Mouse (Mus musculus): ENCODE measurements around the gene Olfr15. TPM values are rescaled to one million over a fixed set of nuclear protein-coding genes. Genes with fewer than 3 reads are reported as not detected.

Gene Olfr15
- total RNA-seq, 2 experiments from 2014 or later, result not detected

DNA sequence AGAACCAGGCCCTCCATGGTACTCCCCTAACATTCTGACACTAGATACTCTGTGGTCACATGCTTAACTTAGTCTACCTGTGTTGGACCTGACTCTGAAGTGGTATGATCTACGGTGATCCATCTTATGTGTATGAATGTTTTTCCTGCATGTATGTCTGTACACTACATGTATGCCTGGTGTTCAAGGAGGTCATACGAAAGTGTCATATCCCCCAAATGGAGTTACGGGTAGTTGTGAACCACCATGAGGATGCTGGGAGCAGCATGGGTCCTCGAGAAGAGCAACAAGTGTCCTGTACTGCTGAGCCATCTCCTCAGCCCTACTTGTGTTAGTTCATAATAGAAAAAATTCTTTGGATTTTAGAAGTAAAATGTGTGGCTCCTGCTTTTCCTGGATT, 45.7 kb downstream of the Olfr15 start:
- no peak for DNase-seq

DNA sequence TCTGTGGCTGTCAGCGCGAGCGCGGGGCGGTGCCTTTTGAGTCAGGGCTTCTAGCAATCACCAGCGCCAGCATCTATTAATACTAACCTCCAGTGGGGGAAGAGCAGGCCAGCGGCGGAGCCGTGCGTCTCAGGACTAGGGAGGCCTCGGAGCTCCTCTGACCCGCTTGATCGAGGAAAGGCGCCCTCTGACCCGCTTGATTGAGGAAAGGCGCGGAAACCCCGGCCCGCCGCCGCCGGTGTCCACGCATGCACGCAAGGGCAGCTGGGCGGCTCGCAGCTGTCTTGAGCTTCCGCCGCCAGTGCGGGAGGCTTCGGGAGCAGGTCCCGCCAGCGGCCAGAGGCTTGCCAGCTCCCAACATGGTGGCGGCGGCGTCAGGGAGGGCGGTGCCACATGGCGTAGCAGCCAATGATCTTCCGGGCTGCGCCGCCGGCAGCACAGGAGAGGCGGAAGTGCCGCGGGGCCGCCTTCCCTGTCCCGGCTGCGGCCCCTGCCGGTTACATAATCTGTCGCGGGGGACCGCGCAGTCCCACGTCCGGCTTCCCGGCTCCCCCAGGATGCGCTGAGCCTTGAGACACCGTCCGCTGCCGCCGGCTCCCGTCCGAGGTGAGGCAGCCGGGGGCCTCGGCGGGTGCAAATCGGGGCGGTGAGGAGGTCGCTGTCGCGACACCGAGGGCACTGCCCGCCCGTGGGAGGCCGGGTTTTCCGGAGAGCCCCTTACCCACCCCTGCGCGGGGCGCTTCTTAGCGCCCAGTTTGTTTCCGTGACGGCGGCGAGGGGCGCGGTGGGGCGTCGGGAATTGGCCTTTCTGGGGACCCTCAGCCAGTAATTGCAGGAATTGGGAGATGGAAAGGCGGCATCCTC, 53.8 kb downstream of the Olfr15 start, which contains the start of the genes Zfp597 and Gm20695:
Gene Zfp597, minus strand, starts transcription at position 361 of the 864 bp plus-strand sequence.
Gene Gm20695, plus strand, starts transcription at position 448 of the 864 bp plus-strand sequence.
- peak; percentile 97 for DNase-seq

DNA sequence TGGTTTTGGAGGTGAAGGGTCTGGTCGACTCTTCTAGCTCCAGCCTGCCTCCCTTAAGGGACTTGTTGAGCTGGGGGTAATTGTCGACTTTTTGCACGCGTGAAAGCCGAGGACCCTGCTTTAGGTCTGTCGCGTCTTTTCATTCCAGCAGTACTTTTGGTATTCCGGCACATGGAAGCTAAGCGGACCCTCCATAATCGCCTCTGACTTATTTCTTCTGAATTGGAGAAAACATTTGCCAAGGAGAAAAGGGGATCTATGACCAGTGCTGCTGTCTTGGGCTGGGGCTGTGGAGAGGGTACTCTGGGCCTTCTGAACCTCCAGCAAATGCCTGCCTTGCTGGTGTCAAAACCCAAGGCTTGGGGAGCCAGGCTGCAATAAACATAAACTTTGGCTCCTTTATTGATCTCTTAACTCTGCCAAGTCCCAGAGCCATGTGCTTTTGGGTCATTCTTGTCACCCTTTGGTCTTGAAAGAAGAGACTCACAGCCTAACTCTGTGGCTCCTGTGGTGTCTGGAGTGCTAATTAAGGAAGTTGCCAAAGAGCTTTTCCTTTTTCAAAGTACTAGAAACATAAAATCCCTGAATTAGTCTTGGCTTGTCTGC, 54.5 kb downstream of the Olfr15 start:
- DNase-seq, result peak; percentile 15

DNA sequence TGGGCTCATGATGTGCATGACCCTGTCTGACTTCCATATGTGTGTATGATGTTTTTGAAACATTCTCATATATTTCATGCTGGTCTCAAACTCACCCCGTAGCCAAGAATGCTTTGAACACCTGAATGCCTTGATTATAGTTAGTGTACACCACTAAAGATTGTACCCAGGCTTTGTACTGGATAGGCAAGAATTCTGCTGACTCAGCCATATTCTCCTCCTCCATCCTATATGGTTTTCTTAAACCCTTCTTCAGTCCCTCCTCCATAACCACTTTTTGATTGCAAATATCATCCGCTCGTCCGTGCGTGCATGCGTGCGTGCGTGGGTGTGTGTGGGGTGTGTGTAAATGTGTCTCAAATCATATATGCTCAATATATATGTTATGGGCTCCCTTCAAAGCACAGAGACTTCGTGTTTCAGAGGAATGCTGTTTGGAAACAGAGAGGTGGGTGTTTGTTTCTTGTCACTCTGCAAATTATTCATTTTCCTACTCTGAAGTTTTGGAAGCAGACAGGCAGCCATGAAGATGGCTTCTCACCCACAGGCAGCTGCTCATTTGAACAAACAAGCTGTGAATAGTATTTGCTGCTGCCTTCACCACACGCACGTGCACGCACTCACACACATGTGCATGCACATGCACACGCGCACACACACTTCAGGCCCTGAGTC, 61.1 kb downstream of the Olfr15 start:
- DNase-seq, result no peak

DNA sequence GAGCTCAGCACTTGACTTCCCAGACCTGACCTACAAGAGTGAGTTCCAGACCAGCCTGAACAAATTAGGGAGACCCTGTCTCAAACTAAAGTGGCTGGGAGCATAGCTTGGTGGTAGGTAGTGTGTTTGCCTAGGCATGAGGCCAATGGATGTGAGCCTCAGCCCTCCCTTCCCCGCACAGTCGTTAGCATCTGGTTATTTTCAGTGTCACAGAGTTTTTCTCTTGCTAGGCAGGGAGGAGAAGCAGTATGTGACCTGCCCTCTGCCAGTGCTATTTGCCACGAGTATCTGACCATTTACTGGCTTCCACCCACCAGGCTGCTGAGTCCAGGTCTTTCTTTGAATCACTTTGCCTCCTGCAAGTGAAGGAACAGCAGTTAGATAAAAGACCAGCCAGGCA, 63.1 kb downstream of the Olfr15 start:
- DNase-seq, result no peak

Other genes starting within 250 kb of the Olfr15 start
- gene Olfr161, start 239.8 kb upstream of the Olfr15 start, total RNA-seq (2021), result not detected
- gene Mefv, start 112.8 kb upstream of the Olfr15 start, total RNA-seq (2021), result under 1 TPM; 0.15 TPM
- gene Zfp263, start 86.8 kb upstream of the Olfr15 start, total RNA-seq (2021), result 10 to 100 TPM; 16.1 to 21.1 TPM
- 10 to 100 TPM in 1 of 2 experiments, 1 to 10 TPM in 1; 4.2 to 11.0 TPM for gene Zfp174, start 16.4 kb downstream of the Olfr15 start, total RNA-seq (2021)
- 10 to 100 TPM; 71.5 to 79.4 TPM for gene Naa60, start 41.5 kb downstream of the Olfr15 start, total RNA-seq (2021)
- 10 to 100 TPM; 14.4 to 14.8 TPM for gene Zfp597, start 53.7 kb downstream of the Olfr15 start, total RNA-seq (2021)
- 1 to 10 TPM; 1.1 to 1.2 TPM for gene Gm20695, start 53.8 kb downstream of the Olfr15 start, total RNA-seq (2021)
- gene 1700037C18Rik, start 77.8 kb downstream of the Olfr15 start, total RNA-seq (2021), result 1 to 10 TPM; 3.8 to 5.1 TPM
- 10 to 100 TPM; 15.0 to 21.8 TPM for gene Cluap1, start 77.9 kb downstream of the Olfr15 start, total RNA-seq (2021)
- gene Nlrc3, start 145.8 kb downstream of the Olfr15 start, total RNA-seq (2021), result 1 to 10 TPM; 2.5 to 5.5 TPM
- 10 to 100 TPM; 19.8 to 21.3 TPM for gene Slx4, start 172.9 kb downstream of the Olfr15 start, total RNA-seq (2021)
- gene Dnase1, start 206.1 kb downstream of the Olfr15 start, total RNA-seq (2021), result not detected
- gene Trap1, start 246.9 kb downstream of the Olfr15 start, total RNA-seq (2021), result 100 to 1,000 TPM; 189 to 198 TPM

Measured in adrenal gland, postnatal 10 days (tissue).